16 mouse cellular contexts compared by ENCODE assay signal in genomic region chr3:99263471-99263903, GRCm38 (mm10). TPM values are rescaled to one million over a fixed set of nuclear protein-coding genes. Genes with fewer than 3 reads are reported as not detected.
A peak's percentile ranks its signal among the peaks of the same experiment; 100 is the strongest.
DNase-seq lines count a peak whose midpoint lies in the region; ATAC-seq and TF ChIP-seq lines count a peak whose summit lies in the region.
"Had no signal": no experiment of that assay in that cellular context is flagged by ENCODE, and none has a peak within 500 bp of the region (broad histone marks: within the 10 kb centered on the region; RNA-seq: fewer than 3 reads in every experiment).

No protein-coding gene starts in this region.

- ATAC-seq in midbrain, embryonic 11.5 days (ENCODE audit: low FRiP score) = no peak
- no peak for ATAC-seq in midbrain, embryonic 13.5 days
- no peak for ATAC-seq in limb, embryonic 13.5 days (ENCODE audit: low FRiP score, low read depth)
- ATAC-seq: intestine, embryonic 15.5 days; midbrain, embryonic 15.5 days had no signal

- H3K27me3 ChIP-seq in midbrain, embryonic 11.5 days (ENCODE audit: control insufficient read depth, insufficient read depth, low read length) = peaks cover 63% of the 10 kb centered on the region
- peaks cover 96% of the 10 kb centered on the region for H3K27me3 ChIP-seq in midbrain, embryonic 13.5 days
- H3K27me3 ChIP-seq in limb, embryonic 13.5 days = peaks cover 17% of the 10 kb centered on the region; the same call in 1 of the 2 replicates

- 17% methylated on average over 9 of the region's 9 CpGs for whole genome bisulfite sequencing in midbrain, embryonic 11.5 days
- 18% methylated on average over 9 of the region's 9 CpGs for WGBS in midbrain, embryonic 13.5 days
- 28% methylated on average over 9 of the region's 9 CpGs for WGBS in limb, embryonic 13.5 days

- DNase-seq in adrenal gland, adult 8-10 months = peak; percentile 31
- no peak for DNase-seq in adrenal gland, postnatal 4 days (ENCODE audit: low spot score in 2 of 2)
- peak; percentile 86 for DNase-seq in midbrain, embryonic 11.5 days (ENCODE audit: low spot score, missing footprints)
- peak; percentile 40 for DNase-seq in brain, embryonic 14.5 days (ENCODE audit: low read depth)
- DNase-seq in heart, adult 8-10 months (ENCODE audit: low spot score) = no peak
- DNase-seq in ovary, adult 18-20 months (ENCODE audit: low spot score) = no peak
- DNase-seq: cerebellum, adult 8-10 months; kidney, postnatal 36 days; thymus, adult 2 months had no signal

- H3K4me2 ChIP-seq in midbrain, embryonic 11.5 days = no peak overlapping the region
- no peak overlapping the region for H3K4me2 ChIP-seq in midbrain, embryonic 13.5 days (replicated peaks)
- peak overlapping the region; percentile 66 for H3K4me2 ChIP-seq in limb, embryonic 13.5 days (replicated peaks)
- H3K4me2 ChIP-seq: intestine, embryonic 15.5 days; liver, embryonic 15.5 days; midbrain, embryonic 15.5 days; neural tube, embryonic 13.5 days had no signal

- H3K27ac ChIP-seq in midbrain, embryonic 11.5 days (ENCODE audit: low read depth, low read length) = no peak overlapping the region
- no peak overlapping the region for H3K27ac ChIP-seq in midbrain, embryonic 13.5 days
- H3K27ac ChIP-seq in limb, embryonic 13.5 days = peak overlapping the region; percentile 29; the same call in 1 of the 2 replicates
- H3K27ac ChIP-seq: hindbrain, embryonic 10.5 days; intestine, embryonic 15.5 days; liver, embryonic 15.5 days; midbrain, embryonic 15.5 days; neural tube, embryonic 13.5 days had no signal

- no peak overlapping the region for H3K4me3 ChIP-seq in midbrain, embryonic 11.5 days (ENCODE audit: low read depth, low read length)
- H3K4me3 ChIP-seq in midbrain, embryonic 13.5 days (replicated peaks) = no peak overlapping the region
- H3K4me3 ChIP-seq in limb, embryonic 13.5 days = no peak overlapping the region
- H3K4me3 ChIP-seq: hindbrain, embryonic 10.5 days; intestine, embryonic 15.5 days; liver, embryonic 15.5 days; midbrain, embryonic 15.5 days; neural tube, embryonic 13.5 days had no signal

- TF ChIP-seq CTCF in brain, embryonic 14.5 days (IDR thresholded peaks at IDR 0.05; ENCODE audit: borderline replicate concordance, extremely low read depth, insufficient read depth, insufficient read length) = no peak

- no peaks in the 10 kb centered on the region for H3K9me3 ChIP-seq in midbrain, embryonic 11.5 days (ENCODE audit: control insufficient read depth, low read length)
- no peaks in the 10 kb centered on the region for H3K9me3 ChIP-seq in midbrain, embryonic 13.5 days
- no peaks in the 10 kb centered on the region for H3K9me3 ChIP-seq in limb, embryonic 13.5 days
- H3K9me3 ChIP-seq: hindbrain, embryonic 10.5 days; intestine, embryonic 15.5 days; liver, embryonic 15.5 days; midbrain, embryonic 15.5 days; neural tube, embryonic 13.5 days had no signal

- H3K4me1 ChIP-seq in midbrain, embryonic 11.5 days (ENCODE audit: control insufficient read depth, insufficient read depth, low read length) = no peaks in the 10 kb centered on the region
- no peaks in the 10 kb centered on the region for H3K4me1 ChIP-seq in midbrain, embryonic 13.5 days (replicated peaks)
- H3K4me1 ChIP-seq in limb, embryonic 13.5 days = peaks cover 64% of the 10 kb centered on the region
- H3K4me1 ChIP-seq: hindbrain, embryonic 10.5 days; intestine, embryonic 15.5 days; liver, embryonic 15.5 days; midbrain, embryonic 15.5 days; neural tube, embryonic 13.5 days had no signal

- no peak overlapping the region for H3K9ac ChIP-seq in midbrain, embryonic 11.5 days (ENCODE audit: low read length)
- H3K9ac ChIP-seq in midbrain, embryonic 13.5 days (replicated peaks) = no peak overlapping the region
- H3K9ac ChIP-seq in limb, embryonic 13.5 days = no peak overlapping the region
- H3K9ac ChIP-seq: intestine, embryonic 15.5 days; liver, embryonic 15.5 days; midbrain, embryonic 15.5 days; neural tube, embryonic 13.5 days had no signal

- no peak for TF ChIP-seq POLR2A in brain, embryonic 14.5 days (IDR thresholded peaks at IDR 0.05; ENCODE audit: borderline replicate concordance, extremely low read depth, insufficient read depth, insufficient read length, poor library complexity, severe bottlenecking)

- no peaks in the 10 kb centered on the region for H3K36me3 ChIP-seq in midbrain, embryonic 11.5 days (ENCODE audit: control insufficient read depth, insufficient read depth, low read length)
- H3K36me3 ChIP-seq in midbrain, embryonic 13.5 days = no peaks in the 10 kb centered on the region
- peaks cover 23% of the 10 kb centered on the region for H3K36me3 ChIP-seq in limb, embryonic 13.5 days
- H3K36me3 ChIP-seq: hindbrain, embryonic 10.5 days; intestine, embryonic 15.5 days; liver, embryonic 15.5 days; midbrain, embryonic 15.5 days; neural tube, embryonic 13.5 days had no signal

RNA-seq across cellular contexts. Expression of gene Tbx15, which starts 23.3 kb away (rescaled TPM):
- 1 to 10 TPM in 1 of 4 experiments, under 1 TPM in 3; 0.35 to 1.4 (median 0.45) TPM for total RNA-seq in adrenal gland, adult 8-10 months (2022)
- total RNA-seq in adrenal gland, postnatal 4 days (2021) = 1 to 10 TPM; 1.4 to 2.5 TPM
- 1.6 and 1.8 TPM in 2 replicates for polyA plus RNA-seq in midbrain, embryonic 11.5 days (2014; fragmentation: Nextera tagmentation; extraction: Ambion mirVana)
- polyA plus RNA-seq in midbrain, embryonic 13.5 days (2015; fragmentation: Nextera tagmentation; extraction: Ambion mirVana) = 0.35 and 0.39 TPM in 2 replicates
- polyA plus RNA-seq in brain, embryonic 14.5 days (2012; rRNA removed) = 3.1 and 4.2 TPM in 2 replicates
- 26.3 and 28.0 TPM in 2 replicates for polyA plus RNA-seq in limb, embryonic 13.5 days (2015; fragmentation: Nextera tagmentation; extraction: Ambion mirVana)
- total RNA-seq in heart, adult 8-10 months (2022) = under 1 TPM; 0.88 to 0.98 (median 0.93) TPM

Comparison
In these comparisons a context has a peak if more than half of its experiments do, and no peak if none do; other contexts are left out.
1. DNase-seq: peak in adrenal gland, adult 8-10 months (single experiment), midbrain, embryonic 11.5 days (single experiment) and brain, embryonic 14.5 days (single experiment); none in adrenal gland, postnatal 4 days (0 of 2), heart, adult 8-10 months (single experiment) and ovary, adult 18-20 months (single experiment).